Mouse (Mus musculus) naive thymus-derived CD4-positive, alpha-beta T cell, adult 5 months (primary cell): ENCODE results near the gene Borcs5. TPM values are rescaled to one million over a fixed set of nuclear protein-coding genes. Genes with fewer than 3 reads are reported as not detected.

Experiments used
- polyA plus RNA-seq: library from polyadenylated mRNA; unstranded; fragments of 100-300 nt; shearing (Covaris generic); gene quantifications from one replicate; pipeline ENCODE4 v1.2.1, GENCODE M21; 2017

Borcs5 gene
- polyA plus RNA-seq: 21.7 TPM

DNA sequence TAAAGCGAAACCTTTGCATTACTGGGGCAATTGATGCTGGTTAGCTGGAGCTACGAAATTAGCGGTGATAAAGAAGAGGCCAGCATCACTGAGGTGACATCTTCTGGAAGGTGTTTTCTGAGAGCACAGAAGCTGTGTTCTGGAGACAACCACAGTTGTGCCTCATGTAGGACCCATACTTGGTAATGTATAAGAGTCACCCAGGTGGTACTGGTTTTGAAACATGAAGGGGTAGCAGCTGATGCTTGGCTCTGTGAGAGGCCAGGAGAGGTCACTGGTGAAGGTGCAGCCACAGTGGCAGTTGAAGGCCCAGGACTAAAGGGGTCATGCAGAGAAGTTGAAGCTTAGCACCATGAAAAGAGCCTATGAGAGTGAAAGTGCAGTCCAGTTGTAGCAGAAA, at the start of gene Borcs5:
Gene Borcs5 (plus strand): TSS at position 301 of the 400 bp plus-strand sequence.

DNA sequence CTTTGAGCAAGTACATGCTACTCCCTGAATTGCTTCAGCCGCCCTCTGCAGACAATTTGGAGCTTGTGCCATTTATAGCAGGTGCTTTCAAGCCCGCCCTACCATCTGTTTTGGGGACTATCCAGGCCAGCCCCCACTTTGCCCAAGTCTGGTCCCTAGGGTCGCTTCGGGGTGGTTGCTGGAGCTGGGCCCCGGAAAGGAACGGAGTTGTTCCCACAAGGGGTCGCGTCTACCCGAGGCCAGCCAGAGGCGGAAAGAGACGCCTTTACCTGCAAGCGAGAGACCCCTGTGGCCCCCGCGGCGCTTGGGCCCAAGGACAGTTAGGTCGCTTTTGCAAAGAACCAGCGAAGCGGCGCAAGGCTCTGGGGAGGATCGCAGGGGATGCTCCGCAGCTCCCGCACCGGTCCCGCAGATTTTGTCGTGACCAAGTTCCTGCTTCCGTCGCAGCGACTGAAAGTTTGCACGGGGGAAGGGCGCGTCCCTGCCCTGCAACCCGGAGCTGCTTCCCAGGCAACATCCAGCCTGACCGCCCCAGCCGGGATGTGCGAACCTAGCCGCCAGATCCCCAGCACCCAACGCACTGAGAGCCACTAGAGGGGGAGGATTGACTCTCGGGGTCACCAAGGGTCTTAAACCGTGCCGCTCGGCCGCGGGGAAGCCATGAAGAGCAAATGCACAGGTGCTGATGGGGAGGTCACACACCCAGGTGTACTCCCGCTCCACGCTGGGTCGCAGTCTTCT, 7.2 kb upstream of the Borcs5 start, which contains the start of gene Mansc1:
Gene Mansc1 (minus strand): TSS at position 542 of the 741 bp plus-strand sequence.

Other genes starting within 250 kb of the Borcs5 start
- 0.78 TPM for gene Bcl2l14, start 243.2 kb upstream of the Borcs5 start, polyA plus RNA-seq
- gene Lrp6, start 72.5 kb upstream of the Borcs5 start, polyA plus RNA-seq: 26.4 TPM
- gene Mansc1, start 7.0 kb upstream of the Borcs5 start, polyA plus RNA-seq: 1.6 TPM
- gene Dusp16, start 153.1 kb downstream of the Borcs5 start, polyA plus RNA-seq: 6.6 TPM
- gene Crebl2, start 190.6 kb downstream of the Borcs5 start, polyA plus RNA-seq: 14.0 TPM